Mouse (Mus musculus): ENCODE measurements around the gene Gstm4. TPM values are rescaled to one million over a fixed set of nuclear protein-coding genes. Genes with fewer than 3 reads are reported as not detected.

Gene Gstm4
- polyA plus RNA-seq, 1 experiment from 2014 or later, result 47.9 TPM

GRCm38 (mm10) chr3:108086470-108086979 lies 41.8 kb upstream of the Gstm4 start, which contains the start of gene Ampd2:
Gene Ampd2, minus strand, starts transcription at chr3:108086651.
- Histone ChIP-seq H3K4me3 (ENCODE audit: low read length) (peak within 1 kb of the TSS; percentile 77), H3K27ac (ENCODE audit: low read length) (peak within 1 kb of the TSS; percentile 92), H3K9ac (ENCODE audit: low read depth, low read length) (peak within 1 kb of the TSS; percentile 76), H3K36me3 (ENCODE audit: control insufficient read depth, insufficient read depth, low read length) (no peaks in the 10 kb centered on the region), H3K9me3 (ENCODE audit: control insufficient read depth, low read length) (no peaks in the 10 kb centered on the region), H3K4me1 (ENCODE audit: control insufficient read depth, insufficient read depth, low read length) (peaks cover 46% of the 10 kb centered on the region), H3K4me2 (ENCODE audit: low read depth, low read length) (peak within 1 kb of the TSS; percentile 96), H3K27me3 (replicated peaks; ENCODE audit: control insufficient read depth, insufficient read depth, low read length) (no peaks in the 10 kb centered on the region)
- WGBS, result under 1% methylated on average over 29 of the region's 29 CpGs
- ATAC-seq, result peak; percentile 61

- under 1% methylated on average over 31 of the region's 31 CpGs for WGBS
- peak; percentile 82 for ATAC-seq
- peaks cover 46% of the 10 kb centered on the region for H3K4me1 ChIP-seq (ENCODE audit: control insufficient read depth, insufficient read depth, low read length)
These were observed 41.2 kb upstream of the Gstm4 start for GRCm38 (mm10) chr3:108085721-108086469.

GRCm38 (mm10) chr3:108085281-108085720 lies 40.6 kb upstream of the Gstm4 start:
- Histone ChIP-seq H3K4me2 (ENCODE audit: low read depth, low read length) (peak overlapping the region; percentile 96), H3K4me3 (ENCODE audit: low read length) (peak overlapping the region; percentile 77), H3K27ac (ENCODE audit: low read length) (peak overlapping the region; percentile 92), H3K9me3 (ENCODE audit: control insufficient read depth, low read length) (no peaks in the 10 kb centered on the region), H3K36me3 (ENCODE audit: control insufficient read depth, insufficient read depth, low read length) (no peaks in the 10 kb centered on the region), H3K9ac (ENCODE audit: low read depth, low read length) (peak overlapping the region; percentile 76), H3K4me1 (ENCODE audit: control insufficient read depth, insufficient read depth, low read length) (peaks cover 44% of the 10 kb centered on the region), H3K27me3 (replicated peaks; ENCODE audit: control insufficient read depth, insufficient read depth, low read length) (no peaks in the 10 kb centered on the region)
- WGBS, result 0% methylated on average over 14 of the region's 14 CpGs
- ATAC-seq, result peak; percentile 92

More at GRCm38 (mm10) chr3:108085721-108086469, 41.2 kb upstream of the Gstm4 start:
- Histone ChIP-seq H3K4me3 (ENCODE audit: low read length) (peak overlapping the region; percentile 77), H3K4me2 (ENCODE audit: low read depth, low read length) (peak overlapping the region; percentile 96), H3K27ac (ENCODE audit: low read length) (peak overlapping the region; percentile 92), H3K36me3 (ENCODE audit: control insufficient read depth, insufficient read depth, low read length) (no peaks in the 10 kb centered on the region), H3K27me3 (replicated peaks; ENCODE audit: control insufficient read depth, insufficient read depth, low read length) (no peaks in the 10 kb centered on the region), H3K9me3 (ENCODE audit: control insufficient read depth, low read length) (no peaks in the 10 kb centered on the region), H3K9ac (ENCODE audit: low read depth, low read length) (peak overlapping the region; percentile 76)

DNA sequence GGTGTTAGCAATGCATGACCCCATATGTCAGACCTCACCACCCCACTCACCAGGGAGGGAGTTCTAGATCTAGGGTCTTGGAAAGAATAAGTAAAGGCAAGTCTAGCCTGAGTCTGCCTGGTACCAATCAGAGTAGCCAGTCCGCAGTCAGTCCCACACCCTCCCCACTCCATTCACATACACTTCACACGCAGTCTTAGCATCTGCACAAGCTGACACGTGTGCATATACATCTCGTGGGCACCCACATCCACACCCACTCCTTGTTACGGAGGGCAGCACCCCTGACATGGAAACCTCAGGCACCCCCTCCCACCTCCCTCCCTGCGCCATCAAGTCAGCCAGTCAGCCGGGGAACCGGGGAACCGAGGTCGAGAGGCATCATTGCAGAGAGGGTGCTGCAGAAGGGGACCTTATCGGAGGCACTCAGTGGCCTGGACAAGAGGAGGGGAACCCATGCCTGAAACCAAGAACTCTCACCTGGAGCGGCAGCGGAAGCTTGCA lies 40.1 kb upstream of the Gstm4 start:
- H3K9me3 ChIP-seq (ENCODE audit: control insufficient read depth, low read length), result no peaks in the 10 kb centered on the region
- H3K4me1 ChIP-seq (ENCODE audit: control insufficient read depth, insufficient read depth, low read length), result peaks cover 41% of the 10 kb centered on the region
- H3K27me3 ChIP-seq (replicated peaks; ENCODE audit: control insufficient read depth, insufficient read depth, low read length), result no peaks in the 10 kb centered on the region
- peak overlapping the region; percentile 76 for H3K9ac ChIP-seq (ENCODE audit: low read depth, low read length)
- no peaks in the 10 kb centered on the region for H3K36me3 ChIP-seq (ENCODE audit: control insufficient read depth, insufficient read depth, low read length)
- peak overlapping the region; percentile 92 for H3K27ac ChIP-seq (ENCODE audit: low read length)
- ATAC-seq, result peak; percentile 7; the same call in 1 of the 2 replicates
- WGBS, result 9% methylated on average over 13 of the region's 13 CpGs
- peak overlapping the region; percentile 96 for H3K4me2 ChIP-seq (ENCODE audit: low read depth, low read length)
- peak overlapping the region; percentile 77 for H3K4me3 ChIP-seq (ENCODE audit: low read length)

DNA sequence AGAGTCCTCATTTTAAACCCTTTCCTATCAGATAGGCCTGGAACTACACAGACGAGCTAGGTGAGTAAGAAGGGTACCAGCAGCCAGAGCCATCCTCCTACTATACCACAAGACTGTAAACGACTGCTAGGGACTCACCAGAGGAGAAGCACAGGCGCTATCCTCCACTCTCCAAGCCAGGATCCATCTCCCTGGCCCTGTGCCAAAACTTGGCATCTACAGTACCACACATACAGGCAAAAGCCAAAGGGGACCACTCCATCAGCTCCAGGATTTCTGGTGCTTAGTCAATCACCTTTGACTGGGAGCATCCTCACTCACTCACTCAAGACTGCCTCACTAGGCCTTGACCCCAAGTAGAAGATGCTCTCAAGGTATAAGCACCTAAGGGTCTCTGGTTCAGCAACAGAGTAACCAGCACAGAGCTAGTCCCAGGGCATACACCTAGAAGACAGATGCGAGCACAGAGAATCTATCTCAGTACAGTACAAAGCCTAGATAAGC lies 39.3 kb upstream of the Gstm4 start:
- H3K9ac ChIP-seq (ENCODE audit: low read depth, low read length), result no peak overlapping the region; the same call in 1 of the 2 replicates
- peak overlapping the region; percentile 96 for H3K4me2 ChIP-seq (ENCODE audit: low read depth, low read length)
- H3K4me1 ChIP-seq (ENCODE audit: control insufficient read depth, insufficient read depth, low read length), result peaks cover 37% of the 10 kb centered on the region
- 61% methylated on average over 4 of the region's 4 CpGs for WGBS
- no peak overlapping the region for H3K4me3 ChIP-seq (ENCODE audit: low read length)
- no peaks in the 10 kb centered on the region for H3K27me3 ChIP-seq (replicated peaks; ENCODE audit: control insufficient read depth, insufficient read depth, low read length)
- no peaks in the 10 kb centered on the region for H3K9me3 ChIP-seq (ENCODE audit: control insufficient read depth, low read length)
- H3K36me3 ChIP-seq (ENCODE audit: control insufficient read depth, insufficient read depth, low read length), result 0 out of 2 replicates have a peak, but pooled peaks cover under 1% of the 10 kb centered on the region
- no peak for ATAC-seq
- no peak overlapping the region for H3K27ac ChIP-seq (ENCODE audit: low read length)

DNA sequence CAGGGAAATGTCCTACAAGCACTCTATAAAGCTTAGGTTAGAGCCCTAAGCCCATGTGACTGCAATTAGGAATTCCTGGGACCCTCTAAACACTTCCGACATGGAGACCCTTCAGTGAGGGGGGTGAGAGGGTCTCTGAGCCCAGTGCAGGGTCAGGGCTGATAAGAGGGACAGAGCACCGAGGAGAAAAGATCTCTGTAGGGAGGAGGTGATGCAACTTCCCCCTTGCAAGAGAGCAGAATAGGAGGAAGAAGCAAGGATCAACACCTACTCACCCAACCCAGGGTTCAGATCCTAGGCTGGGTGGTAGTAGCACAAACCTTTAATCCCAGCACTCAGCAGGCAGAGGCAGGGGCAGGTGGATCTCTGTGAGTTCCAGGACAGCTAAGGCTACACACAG lies 38.5 kb upstream of the Gstm4 start:
- Histone ChIP-seq H3K4me1 (ENCODE audit: control insufficient read depth, insufficient read depth, low read length) (peaks cover 37% of the 10 kb centered on the region), H3K9me3 (ENCODE audit: control insufficient read depth, low read length) (no peaks in the 10 kb centered on the region), H3K9ac (ENCODE audit: low read depth, low read length) (peak overlapping the region; percentile 41; the same call in 1 of the 2 replicates), H3K27me3 (replicated peaks; ENCODE audit: control insufficient read depth, insufficient read depth, low read length) (no peaks in the 10 kb centered on the region), H3K27ac (ENCODE audit: low read length) (no peak overlapping the region), H3K4me3 (ENCODE audit: low read length) (no peak overlapping the region), H3K4me2 (ENCODE audit: low read depth, low read length) (no peak overlapping the region), H3K36me3 (ENCODE audit: control insufficient read depth, insufficient read depth, low read length) (peaks cover 2% of the 10 kb centered on the region; the same call in 1 of the 2 replicates)
- WGBS, result 39% methylated on average over 2 of the region's 2 CpGs
- no peak for ATAC-seq

DNA sequence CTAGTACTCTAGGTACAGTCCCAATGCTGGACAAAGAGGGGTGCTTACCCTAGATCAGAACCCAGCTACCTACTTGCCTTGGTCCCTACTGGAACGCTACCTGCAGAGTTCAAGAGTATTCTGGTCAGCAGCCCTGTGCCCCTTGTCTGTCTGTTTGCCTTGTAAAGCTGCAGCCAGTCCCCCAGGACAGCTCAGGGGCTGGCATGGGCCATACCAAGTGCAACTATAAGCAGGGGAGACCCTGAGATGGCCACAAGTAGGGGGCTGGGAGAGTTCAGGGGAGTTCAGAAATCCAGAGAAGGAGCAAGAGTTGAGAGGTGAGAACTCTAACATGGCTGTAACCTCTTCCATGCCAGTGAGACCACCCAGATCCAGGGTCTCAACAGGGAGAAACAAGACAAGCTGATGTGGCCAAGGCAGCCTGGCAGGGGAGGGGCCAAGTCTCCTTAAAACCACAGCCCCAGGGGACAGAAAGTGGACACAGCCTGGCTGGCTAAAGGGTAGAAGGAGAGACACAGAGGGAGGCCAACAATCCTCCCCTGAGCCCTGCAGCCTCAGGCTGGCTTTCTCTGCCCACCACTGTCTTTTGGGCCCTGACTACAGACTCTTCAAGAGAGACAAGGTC lies 37.7 kb upstream of the Gstm4 start:
- Histone ChIP-seq H3K4me2 (ENCODE audit: low read depth, low read length) (no peak overlapping the region), H3K9me3 (ENCODE audit: control insufficient read depth, low read length) (no peaks in the 10 kb centered on the region), H3K4me1 (ENCODE audit: control insufficient read depth, insufficient read depth, low read length) (peaks cover 35% of the 10 kb centered on the region), H3K36me3 (ENCODE audit: control insufficient read depth, insufficient read depth, low read length) (peaks cover 5% of the 10 kb centered on the region), H3K27me3 (replicated peaks; ENCODE audit: control insufficient read depth, insufficient read depth, low read length) (no peaks in the 10 kb centered on the region), H3K4me3 (ENCODE audit: low read length) (no peak overlapping the region), H3K27ac (ENCODE audit: low read length) (peak overlapping the region; percentile 13; the same call in 1 of the 2 replicates), H3K9ac (ENCODE audit: low read depth, low read length) (peak overlapping the region; percentile 4; the same call in 1 of the 2 replicates)
- WGBS, result 59% methylated on average over 1 of the region's 1 CpGs
- no peak for ATAC-seq

DNA sequence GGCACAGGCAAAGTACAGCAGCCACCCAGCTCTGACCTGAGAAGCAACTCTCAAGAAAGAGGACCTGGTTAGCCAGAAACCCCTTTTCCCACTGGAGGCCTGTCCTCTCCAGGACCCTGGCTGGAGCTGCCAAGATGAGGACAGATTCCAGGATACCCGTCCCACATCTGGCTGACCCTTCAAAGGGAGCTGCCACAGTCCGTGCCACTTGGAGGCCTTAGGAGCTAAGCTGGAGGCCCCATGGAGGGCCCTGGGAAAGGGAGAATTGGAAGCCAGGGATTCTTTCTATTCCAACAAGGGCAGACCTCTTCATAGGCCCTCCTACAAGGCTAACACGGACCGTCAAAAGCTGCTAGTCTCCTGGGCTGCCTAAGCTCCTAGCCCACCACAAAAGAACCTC lies 37.0 kb upstream of the Gstm4 start:
- H3K4me2 ChIP-seq (ENCODE audit: low read depth, low read length), result no peak overlapping the region
- peaks cover 7% of the 10 kb centered on the region for H3K36me3 ChIP-seq (ENCODE audit: control insufficient read depth, insufficient read depth, low read length)
- no peaks in the 10 kb centered on the region for H3K9me3 ChIP-seq (ENCODE audit: control insufficient read depth, low read length)
- H3K4me1 ChIP-seq (ENCODE audit: control insufficient read depth, insufficient read depth, low read length), result peaks cover 29% of the 10 kb centered on the region
- no peak overlapping the region for H3K4me3 ChIP-seq (ENCODE audit: low read length)
- H3K27me3 ChIP-seq (replicated peaks; ENCODE audit: control insufficient read depth, insufficient read depth, low read length), result no peaks in the 10 kb centered on the region
- H3K27ac ChIP-seq (ENCODE audit: low read length), result no peak overlapping the region
- WGBS, result 67% methylated on average over 4 of the region's 4 CpGs
- no peak overlapping the region for H3K9ac ChIP-seq (ENCODE audit: low read depth, low read length)
- ATAC-seq, result no peak

DNA sequence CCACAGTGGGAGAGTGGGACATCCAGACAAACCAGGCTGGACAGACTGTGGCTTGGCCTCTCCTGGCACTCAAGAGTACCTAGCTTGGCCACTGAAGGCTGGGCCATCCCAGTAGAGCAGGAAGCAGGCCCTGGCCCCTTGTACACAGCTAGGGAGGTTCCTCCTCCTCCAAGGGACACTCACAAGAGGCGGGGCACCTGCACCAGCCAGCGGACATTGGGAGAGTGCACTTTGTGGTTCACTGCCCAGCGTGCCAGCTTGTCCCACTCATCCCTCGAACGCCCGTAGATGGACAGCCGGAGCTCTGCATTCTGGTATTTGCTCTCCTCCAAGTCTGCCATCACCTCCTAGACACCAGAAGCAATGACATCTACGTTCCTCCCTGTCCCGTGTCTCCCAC lies 32.1 kb upstream of the Gstm4 start:
- ATAC-seq, result no peak
- H3K4me2 ChIP-seq (ENCODE audit: low read depth, low read length), result no peak overlapping the region
- no peak overlapping the region for H3K4me3 ChIP-seq (ENCODE audit: low read length)
- no peak overlapping the region for H3K9ac ChIP-seq (ENCODE audit: low read depth, low read length)
- no peaks in the 10 kb centered on the region for H3K27me3 ChIP-seq (replicated peaks; ENCODE audit: control insufficient read depth, insufficient read depth, low read length)
- H3K9me3 ChIP-seq (ENCODE audit: control insufficient read depth, low read length), result no peaks in the 10 kb centered on the region
- peaks cover 6% of the 10 kb centered on the region; the same call in 1 of the 2 replicates for H3K4me1 ChIP-seq (ENCODE audit: control insufficient read depth, insufficient read depth, low read length)
- WGBS, result 88% methylated on average over 9 of the region's 9 CpGs
- H3K36me3 ChIP-seq (ENCODE audit: control insufficient read depth, insufficient read depth, low read length), result peaks cover 24% of the 10 kb centered on the region
- no peak overlapping the region for H3K27ac ChIP-seq (ENCODE audit: low read length)
